Mouse (Mus musculus): ENCODE data around the gene Brd3. TPM values are rescaled to one million over a fixed set of nuclear protein-coding genes. Genes with fewer than 3 reads are reported as not detected.

The Brd3 gene
- polyA plus RNA-seq, 1 experiment from 2014 or later: 26.2 TPM

- H3K36me3 ChIP-seq (replicated peaks; ENCODE audit: insufficient read depth, low read length): peaks cover 19% of the 10 kb centered on the region
- no peaks in the 10 kb centered on the region for H3K27me3 ChIP-seq (ENCODE audit: insufficient read depth, low read length)
- peaks cover 64% of the 10 kb centered on the region for H3K4me1 ChIP-seq (ENCODE audit: insufficient read depth)
- peak overlapping the region; percentile 72 for H3K27ac ChIP-seq (ENCODE audit: low read depth)
- H3K9me3 ChIP-seq (ENCODE audit: low read length): no peaks in the 10 kb centered on the region
- DNase-seq (no peak), ATAC-seq (no peak)
- H3K4me3 ChIP-seq (ENCODE audit: low read depth, low read length): no peak overlapping the region
- no peak overlapping the region; the same call in 1 of the 2 replicates for H3K9ac ChIP-seq (replicated peaks)
- WGBS (ENCODE audit: insufficient replicate concordance): 50% methylated on average over 2 of the region's 2 CpGs
- H3K4me2 ChIP-seq (ENCODE audit: low read depth, low read length): peak overlapping the region; percentile 54
- TF ChIP-seq CTCF (IDR thresholded peaks at IDR 0.05; ENCODE audit: low read depth): no peak
- TF ChIP-seq EP300 (IDR thresholded peaks at IDR 0.05; ENCODE audit: low read depth): no peak; the same call in 1 of the 2 replicates
Measured at GRCm38 (mm10) chr2:27470535-27470934, 36.9 kb downstream of the Brd3 start.

- TF ChIP-seq EP300 (IDR thresholded peaks at IDR 0.05; ENCODE audit: low read depth) (no peak), CTCF (IDR thresholded peaks at IDR 0.05; ENCODE audit: low read depth) (no peak)
- H3K27me3 ChIP-seq (ENCODE audit: insufficient read depth, low read length): no peaks in the 10 kb centered on the region
- peak; percentile 42 for DNase-seq
- WGBS (ENCODE audit: insufficient replicate concordance): 41% methylated on average over 3 of the region's 3 CpGs
- 0 out of 2 replicates have a peak, but pooled peaks have one; percentile 18 for ATAC-seq
- no peaks in the 10 kb centered on the region for H3K9me3 ChIP-seq (ENCODE audit: low read length)
- peak overlapping the region; percentile 54 for H3K4me2 ChIP-seq (ENCODE audit: low read depth, low read length)
- peak overlapping the region; percentile 72 for H3K27ac ChIP-seq (ENCODE audit: low read depth)
- peaks cover 64% of the 10 kb centered on the region for H3K4me1 ChIP-seq (ENCODE audit: insufficient read depth)
- no peak overlapping the region for H3K4me3 ChIP-seq (ENCODE audit: low read depth, low read length)
- H3K9ac ChIP-seq (replicated peaks): peak overlapping the region; percentile 48
- H3K36me3 ChIP-seq (replicated peaks; ENCODE audit: insufficient read depth, low read length): peaks cover 21% of the 10 kb centered on the region
Measured at GRCm38 (mm10) chr2:27469991-27470355, 37.5 kb downstream of the Brd3 start.

GRCm38 (mm10) chr2:27469292-27469990 lies 38.0 kb downstream of the Brd3 start:
- no peaks in the 10 kb centered on the region for H3K27me3 ChIP-seq (ENCODE audit: insufficient read depth, low read length)
- H3K4me2 ChIP-seq (ENCODE audit: low read depth, low read length): peak overlapping the region; percentile 54
- DNase-seq: no peak
- WGBS (ENCODE audit: insufficient replicate concordance): 49% methylated on average over 4 of the region's 4 CpGs
- peak overlapping the region; percentile 48; the same call in 1 of the 2 replicates for H3K9ac ChIP-seq (replicated peaks)
- H3K36me3 ChIP-seq (replicated peaks; ENCODE audit: insufficient read depth, low read length): peaks cover 21% of the 10 kb centered on the region
- ATAC-seq: no peak
- no peaks in the 10 kb centered on the region for H3K9me3 ChIP-seq (ENCODE audit: low read length)
- peaks cover 64% of the 10 kb centered on the region for H3K4me1 ChIP-seq (ENCODE audit: insufficient read depth)
- peak overlapping the region; percentile 72 for H3K27ac ChIP-seq (ENCODE audit: low read depth)
- no peak for TF ChIP-seq EP300 (IDR thresholded peaks at IDR 0.05; ENCODE audit: low read depth)
- no peak for TF ChIP-seq CTCF (IDR thresholded peaks at IDR 0.05; ENCODE audit: low read depth)
- no peak overlapping the region for H3K4me3 ChIP-seq (ENCODE audit: low read depth, low read length)

- H3K36me3 ChIP-seq (replicated peaks; ENCODE audit: insufficient read depth, low read length): peaks cover 69% of the 10 kb centered on the region
- TF ChIP-seq CTCF (IDR thresholded peaks at IDR 0.05; ENCODE audit: low read depth): no peak
- no peak for TF ChIP-seq EP300 (IDR thresholded peaks at IDR 0.05; ENCODE audit: low read depth)
- WGBS (ENCODE audit: insufficient replicate concordance): 81% methylated on average over 4 of the region's 4 CpGs
- H3K4me2 ChIP-seq (ENCODE audit: low read depth, low read length): no peak overlapping the region
- no peaks in the 10 kb centered on the region for H3K9me3 ChIP-seq (ENCODE audit: low read length)
- H3K9ac ChIP-seq (replicated peaks): no peak overlapping the region
- no peak for DNase-seq
- no peak overlapping the region for H3K27ac ChIP-seq (ENCODE audit: low read depth)
- no peaks in the 10 kb centered on the region for H3K27me3 ChIP-seq (ENCODE audit: insufficient read depth, low read length)
- no peak for ATAC-seq
- peaks cover 8% of the 10 kb centered on the region for H3K4me1 ChIP-seq (ENCODE audit: insufficient read depth)
- H3K4me3 ChIP-seq (ENCODE audit: low read depth, low read length): no peak overlapping the region
Measured at GRCm38 (mm10) chr2:27462901-27463300, 44.6 kb downstream of the Brd3 start.

- TF ChIP-seq EP300 (IDR thresholded peaks at IDR 0.05; ENCODE audit: low read depth) (no peak), CTCF (IDR thresholded peaks at IDR 0.05; ENCODE audit: low read depth) (no peak)
- Histone ChIP-seq H3K9ac (replicated peaks) (no peak overlapping the region), H3K36me3 (replicated peaks; ENCODE audit: insufficient read depth, low read length) (peaks cover 72% of the 10 kb centered on the region), H3K4me3 (ENCODE audit: low read depth, low read length) (no peak overlapping the region), H3K9me3 (ENCODE audit: low read length) (no peaks in the 10 kb centered on the region), H3K27ac (ENCODE audit: low read depth) (no peak overlapping the region), H3K4me2 (ENCODE audit: low read depth, low read length) (0 out of 2 replicates have a peak overlapping the region, but pooled peaks have one; percentile 13), H3K27me3 (ENCODE audit: insufficient read depth, low read length) (no peaks in the 10 kb centered on the region), H3K4me1 (ENCODE audit: insufficient read depth) (peaks cover 4% of the 10 kb centered on the region)
- 55% methylated on average over 4 of the region's 4 CpGs for WGBS (ENCODE audit: insufficient replicate concordance)
- ATAC-seq (peak; percentile 62; the same call in 1 of the 2 replicates), DNase-seq (no peak)
Measured at GRCm38 (mm10) chr2:27461881-27462660, 45.4 kb downstream of the Brd3 start.

GRCm38 (mm10) chr2:27460651-27461050 lies 46.8 kb downstream of the Brd3 start:
- Histone ChIP-seq H3K27ac (ENCODE audit: low read depth) (no peak overlapping the region), H3K27me3 (ENCODE audit: insufficient read depth, low read length) (no peaks in the 10 kb centered on the region), H3K9me3 (ENCODE audit: low read length) (no peaks in the 10 kb centered on the region), H3K9ac (replicated peaks) (no peak overlapping the region), H3K4me2 (ENCODE audit: low read depth, low read length) (no peak overlapping the region), H3K4me1 (ENCODE audit: insufficient read depth) (peaks cover 4% of the 10 kb centered on the region), H3K4me3 (ENCODE audit: low read depth, low read length) (no peak overlapping the region), H3K36me3 (replicated peaks; ENCODE audit: insufficient read depth, low read length) (peaks cover 76% of the 10 kb centered on the region)
- TF ChIP-seq EP300 (IDR thresholded peaks at IDR 0.05; ENCODE audit: low read depth) (no peak), CTCF (IDR thresholded peaks at IDR 0.05; ENCODE audit: low read depth) (no peak)
- no peak for ATAC-seq
- no peak for DNase-seq
- WGBS (ENCODE audit: insufficient replicate concordance): 64% methylated on average over 9 of the region's 9 CpGs
